Mouse (Mus musculus) frontal cortex, adult 2 months (tissue): ENCODE results near the gene Cds2. TPM values are rescaled to one million over a fixed set of nuclear protein-coding genes. Genes with fewer than 3 reads are reported as not detected.
"Not testable (repeated sequence)": the region's sequence is repeated elsewhere in the genome, so short reads cannot be mapped to it uniquely, and the experiment has no call there.

Experiments used
- DNase-seq, 2 experiments: peaks; one replicate each; pipeline ENCODE4 v3.0.0; 2022; ENCODE audit warnings: low spot score in 1 of 2; ENCODE audit errors: extremely low spot score in 1 of 2
- polyA plus RNA-seq: library from polyadenylated mRNA; depleted of rRNA; stranded (reverse); fragments of >200 nt; gene quantifications from 2 replicates; pipeline ENCODE4 v1.2.3, GENCODE M21; 2012

Gene Cds2
- polyA plus RNA-seq, 1 experiment: 158 TPM

- no peak for DNase-seq
These were observed 1.3 kb downstream of the Cds2 start for GRCm38 (mm10) chr2:132264266-132264710.

GRCm38 (mm10) chr2:132265196-132265595 lies 2.2 kb downstream of the Cds2 start:
- DNase-seq: no peak

- DNase-seq: no peak
These were observed 3.1 kb downstream of the Cds2 start for GRCm38 (mm10) chr2:132266086-132266485.

- DNase-seq: no peak
These were observed 6.3 kb downstream of the Cds2 start for GRCm38 (mm10) chr2:132269217-132269616.

- DNase-seq: no peak
These were observed 7.5 kb downstream of the Cds2 start for GRCm38 (mm10) chr2:132270331-132270951.

GRCm38 (mm10) chr2:132272694-132273389 lies 9.9 kb downstream of the Cds2 start:
- DNase-seq: no peak

- no peak for DNase-seq
These were observed 12.6 kb downstream of the Cds2 start for GRCm38 (mm10) chr2:132275527-132275926.

GRCm38 (mm10) chr2:132276249-132276648 lies 13.3 kb downstream of the Cds2 start:
- no peak for DNase-seq

GRCm38 (mm10) chr2:132278273-132278853 lies 15.4 kb downstream of the Cds2 start:
- no peak for DNase-seq

GRCm38 (mm10) chr2:132279336-132279882 lies 16.5 kb downstream of the Cds2 start:
- DNase-seq: no peak

GRCm38 (mm10) chr2:132279978-132280377 lies 17.0 kb downstream of the Cds2 start:
- DNase-seq: no peak

- no peak for DNase-seq
These were observed 17.7 kb downstream of the Cds2 start for GRCm38 (mm10) chr2:132280518-132281120.

- no peak for DNase-seq
These were observed 18.9 kb downstream of the Cds2 start for GRCm38 (mm10) chr2:132281560-132282452.

GRCm38 (mm10) chr2:132282453-132283174 lies 19.7 kb downstream of the Cds2 start:
- no peak for DNase-seq

- DNase-seq: no peak
These were observed 20.5 kb downstream of the Cds2 start for GRCm38 (mm10) chr2:132283236-132284070.

- DNase-seq: no peak
These were observed 21.7 kb downstream of the Cds2 start for GRCm38 (mm10) chr2:132284492-132285139.

GRCm38 (mm10) chr2:132285722-132286121 lies 22.8 kb downstream of the Cds2 start:
- not testable (repeated sequence) for DNase-seq
